8 mouse cellular contexts compared by ENCODE assay signal in the genomic region with DNA sequence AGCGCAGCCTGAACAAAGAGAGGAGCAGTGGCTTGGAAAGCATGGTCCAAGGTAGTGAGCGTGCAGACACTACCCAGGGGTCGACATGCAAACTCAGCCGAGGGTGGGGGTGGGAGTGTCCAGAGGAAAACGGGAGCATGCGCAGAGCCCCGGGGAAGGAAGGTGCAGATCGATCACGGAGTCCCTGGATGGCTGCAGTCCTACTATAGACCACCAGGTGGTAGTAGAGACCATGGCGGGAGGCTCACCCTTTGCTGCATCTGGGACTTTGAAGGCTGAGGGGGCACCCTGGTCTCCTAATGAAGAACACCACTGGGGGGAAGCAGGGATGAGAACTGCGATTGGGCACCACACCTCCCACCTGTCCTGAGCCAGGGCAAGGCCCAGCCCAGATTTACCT. TPM values are rescaled to one million over a fixed set of nuclear protein-coding genes. Genes with fewer than 3 reads are reported as not detected.
DNase-seq lines count a peak whose midpoint lies in the region; ATAC-seq and TF ChIP-seq lines count a peak whose summit lies in the region.

No protein-coding gene starts in this region.

- no peak for TF ChIP-seq EP300 in liver, embryonic 14.5 days (IDR thresholded peaks at IDR 0.05; ENCODE audit: low read depth)

- no peak overlapping the region; a peak in 1 of 4 replicates for H3K4me3 ChIP-seq in liver, embryonic 14.5 days (ENCODE audit: insufficient read depth in 1 of 2, low read depth in 2 of 2, low read length in 2 of 2)
- H3K4me3 ChIP-seq in neural tube, embryonic 11.5 days (ENCODE audit: low read depth, low read length): peak overlapping the region; percentile 16

- no peak overlapping the region for H3K9ac ChIP-seq in liver, embryonic 14.5 days (replicated peaks)
- H3K9ac ChIP-seq in neural tube, embryonic 11.5 days (ENCODE audit: low read length): 0 out of 2 replicates have a peak overlapping the region, but pooled peaks have one; percentile 11

- H3K36me3 ChIP-seq in liver, embryonic 14.5 days (replicated peaks; ENCODE audit: control insufficient read depth, insufficient read depth, low read depth): no peaks in the 10 kb centered on the region
- H3K36me3 ChIP-seq in neural tube, embryonic 11.5 days (ENCODE audit: control insufficient read depth, insufficient read depth, low read length): peaks cover 2% of the 10 kb centered on the region; the same call in 1 of the 2 replicates

- no peaks in the 10 kb centered on the region; a peak in 1 of 4 replicates for H3K4me1 ChIP-seq in liver, embryonic 14.5 days (replicated peaks; ENCODE audit: control insufficient read depth in 2 of 2, insufficient read depth in 2 of 2, low read length in 1 of 2)
- peaks cover 28% of the 10 kb centered on the region for H3K4me1 ChIP-seq in neural tube, embryonic 11.5 days (ENCODE audit: control insufficient read depth, insufficient read depth, low read length)

- 12% methylated on average over 11 of the region's 11 CpGs for WGBS in liver, embryonic 14.5 days (ENCODE audit: insufficient replicate concordance)
- WGBS in neural tube, embryonic 11.5 days: 3% methylated on average over 11 of the region's 11 CpGs

- peak; percentile 86 to 88 for DNase-seq in B cell, adult 2 months
- peak; percentile 77 to 79 for DNase-seq in adrenal gland, adult 18-20 months (ENCODE audit: low spot score in 2 of 2)
- DNase-seq in embryo, embryonic 11 days: peak; percentile 90
- peak; percentile 66 to 88 for DNase-seq in heart, adult 18-20 months
- DNase-seq in kidney, adult 9 months: peak; percentile 78
- no peak for DNase-seq in liver, embryonic 14.5 days (ENCODE audit: low read depth in 3 of 3, low spot score in 3 of 3)
- DNase-seq in neural tube, embryonic 11.5 days (ENCODE audit: low spot score): peak; percentile 88
- peak; percentile 89 for DNase-seq in testis, postnatal 10 days (ENCODE audit: low spot score)

- no peak overlapping the region for H3K27ac ChIP-seq in liver, embryonic 14.5 days
- H3K27ac ChIP-seq in neural tube, embryonic 11.5 days (ENCODE audit: low read depth, low read length): no peak overlapping the region

- peaks cover 6% of the 10 kb centered on the region for H3K27me3 ChIP-seq in liver, embryonic 14.5 days (ENCODE audit: control insufficient read depth, insufficient read depth, low read length)
- no peaks in the 10 kb centered on the region for H3K27me3 ChIP-seq in neural tube, embryonic 11.5 days (ENCODE audit: control insufficient read depth, insufficient read depth, low read length)

- peak overlapping the region; percentile 35; the same call in 1 of the 2 replicates for H3K4me2 ChIP-seq in liver, embryonic 14.5 days (ENCODE audit: low read depth)
- peak overlapping the region; percentile 45 for H3K4me2 ChIP-seq in neural tube, embryonic 11.5 days (ENCODE audit: low read depth)

- no peak for ATAC-seq in liver, embryonic 14.5 days (ENCODE audit: insufficient read depth)
- ATAC-seq in neural tube, embryonic 11.5 days (ENCODE audit: insufficient read depth, low FRiP score, low TSS enrichment): peak; percentile 48

- no peaks in the 10 kb centered on the region for H3K9me3 ChIP-seq in liver, embryonic 14.5 days (ENCODE audit: control insufficient read depth, low read length)
- no peaks in the 10 kb centered on the region for H3K9me3 ChIP-seq in neural tube, embryonic 11.5 days (ENCODE audit: control insufficient read depth, low read length)

- TF ChIP-seq CTCF in liver, embryonic 14.5 days (IDR thresholded peaks at IDR 0.05; ENCODE audit: low read depth): peak; percentile 97

RNA-seq across cellular contexts. Expression of gene Efna4, which starts 2.6 kb away (rescaled TPM):
- 1 to 10 TPM in 1 of 2 experiments, under 1 TPM in 1; 0.43 to 1.1 TPM for total RNA-seq in adrenal gland, adult 18-20 months (2021)
- total RNA-seq in heart, adult 18-20 months (2021): under 1 TPM in 1 of 2 experiments, not detected in 1; 0.28 TPM
- 0.81 and 0.92 TPM in 2 replicates for polyA plus RNA-seq in liver, embryonic 14.5 days (2012; rRNA removed)
- 0.62 and 0.78 TPM in 2 replicates for polyA plus RNA-seq in liver, embryonic 14.5 days (2014; fragmentation: Nextera tagmentation; extraction: Ambion mirVana)
- polyA plus RNA-seq in neural tube, embryonic 11.5 days (2014; fragmentation: Nextera tagmentation; extraction: Ambion mirVana): 20.5 and 21.6 TPM in 2 replicates

RNA-seq across cellular contexts. Expression of gene Adam15, which starts 9.3 kb away (rescaled TPM):
- 10 to 100 TPM; 56.3 to 87.6 TPM for total RNA-seq in adrenal gland, adult 18-20 months (2021)
- 10 to 100 TPM; 45.5 to 47.0 TPM for total RNA-seq in heart, adult 18-20 months (2021)
- 6.2 TPM in 2 replicates for polyA plus RNA-seq in liver, embryonic 14.5 days (2012; rRNA removed)
- 4.0 and 4.9 TPM in 2 replicates for polyA plus RNA-seq in liver, embryonic 14.5 days (2014; fragmentation: Nextera tagmentation; extraction: Ambion mirVana)
- polyA plus RNA-seq in neural tube, embryonic 11.5 days (2014; fragmentation: Nextera tagmentation; extraction: Ambion mirVana): 16.3 and 18.3 TPM in 2 replicates

RNA-seq across cellular contexts. Expression of gene Efna3, which starts 17.7 kb away (rescaled TPM):
- under 1 TPM in 1 of 2 experiments, not detected in 1; 0.42 TPM for total RNA-seq in adrenal gland, adult 18-20 months (2021)
- not detected for total RNA-seq in heart, adult 18-20 months (2021)
- 0.06 and 0.13 TPM in 2 replicates for polyA plus RNA-seq in liver, embryonic 14.5 days (2012; rRNA removed)
- polyA plus RNA-seq in liver, embryonic 14.5 days (2014; fragmentation: Nextera tagmentation; extraction: Ambion mirVana): 0.05 and 0.08 TPM in 2 replicates
- polyA plus RNA-seq in neural tube, embryonic 11.5 days (2014; fragmentation: Nextera tagmentation; extraction: Ambion mirVana): 32.7 and 36.5 TPM in 2 replicates

RNA-seq across cellular contexts. Expression of gene Dcst2, which starts 21.3 kb away (rescaled TPM):
- total RNA-seq in adrenal gland, adult 18-20 months (2021): under 1 TPM; 0.80 to 0.93 TPM
- not detected for total RNA-seq in heart, adult 18-20 months (2021)
- 0.02 and 0.03 TPM in 2 replicates for polyA plus RNA-seq in liver, embryonic 14.5 days (2012; rRNA removed)
- 0.04 TPM in 1 of 2 replicates, not detected in the other for polyA plus RNA-seq in liver, embryonic 14.5 days (2014; fragmentation: Nextera tagmentation; extraction: Ambion mirVana)
- polyA plus RNA-seq in neural tube, embryonic 11.5 days (2014; fragmentation: Nextera tagmentation; extraction: Ambion mirVana): 0.20 TPM in 1 of 2 replicates, not detected in the other

RNA-seq across cellular contexts. Expression of gene Dcst1, which starts 24.6 kb away (rescaled TPM):
- total RNA-seq in adrenal gland, adult 18-20 months (2021): 1 to 10 TPM in 1 of 2 experiments, under 1 TPM in 1; 0.46 to 1.4 TPM
- total RNA-seq in heart, adult 18-20 months (2021): not detected
- 0.03 TPM in 1 of 2 replicates, not detected in the other for polyA plus RNA-seq in liver, embryonic 14.5 days (2012; rRNA removed)
- not detected in 2 replicates for polyA plus RNA-seq in liver, embryonic 14.5 days (2014; fragmentation: Nextera tagmentation; extraction: Ambion mirVana)
- polyA plus RNA-seq in neural tube, embryonic 11.5 days (2014; fragmentation: Nextera tagmentation; extraction: Ambion mirVana): 0.31 and 0.41 TPM in 2 replicates

Comparison
In these comparisons a context has a peak if more than half of its experiments do, and no peak if none do; other contexts are left out.
1. DNase-seq: peak in B cell, adult 2 months (2 of 2), adrenal gland, adult 18-20 months (2 of 2), embryo, embryonic 11 days (single experiment), heart, adult 18-20 months (2 of 2), kidney, adult 9 months (single experiment), neural tube, embryonic 11.5 days (single experiment) and testis, postnatal 10 days (single experiment); none in liver, embryonic 14.5 days (0 of 3).